Mouse (Mus musculus) MEL-GATA-1-ER (cell line): ENCODE data around the gene Rrp12.
"Not testable (repeated sequence)": the region's sequence is repeated elsewhere in the genome, so short reads cannot be mapped to it uniquely, and the experiment has no call there.

Experiments
- DNase-seq: peaks from one replicate; pipeline ENCODE4 v3.0.0-alpha.2; 2012; ENCODE audit warnings: low read depth; ENCODE audit errors: extremely low read depth

The Rrp12 gene

GRCm38 (mm10) chr19:41906311-41907078 is 10.5 kb upstream of the Rrp12 start:
- DNase-seq = peak; percentile 59

- DNase-seq = no peak
Measured at GRCm38 (mm10) chr19:41905246-41905645, 9.3 kb upstream of the Rrp12 start.

DNA sequence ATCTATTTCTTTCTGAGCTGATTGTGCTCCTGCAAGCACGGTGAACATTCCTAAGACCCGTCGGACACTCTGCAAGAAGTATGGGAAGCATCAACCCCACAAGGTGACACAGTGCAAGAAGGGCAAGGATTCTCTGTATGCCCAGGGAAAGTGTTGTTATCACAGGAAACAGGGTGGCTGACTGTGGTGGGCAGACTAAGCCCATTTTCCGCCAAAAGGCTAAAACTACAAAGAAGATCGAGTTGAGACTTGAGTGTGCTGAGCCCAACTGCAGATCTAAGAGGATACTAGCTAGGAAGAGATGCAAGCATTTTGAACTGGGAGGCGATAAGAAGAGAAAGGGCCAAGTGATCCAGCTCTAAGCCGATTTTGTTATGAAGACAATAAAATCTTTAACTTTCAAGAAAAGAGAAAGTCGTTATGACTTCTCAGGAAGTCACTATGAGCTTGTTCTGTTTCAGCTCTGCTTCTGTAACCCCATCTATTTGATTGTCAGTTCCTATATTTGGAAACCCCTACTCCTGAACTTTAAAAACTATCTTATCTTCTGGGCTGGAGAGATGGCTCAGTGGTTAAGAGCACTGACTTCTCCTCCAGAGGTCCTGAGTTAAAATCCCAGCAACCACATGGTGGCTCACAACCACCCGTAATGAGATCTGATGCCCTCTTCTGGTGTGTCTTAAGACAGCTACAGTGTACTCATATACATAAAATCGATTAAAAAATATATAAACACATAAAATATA is 7.0 kb upstream of the Rrp12 start:
- DNase-seq = peak; percentile 65

DNA sequence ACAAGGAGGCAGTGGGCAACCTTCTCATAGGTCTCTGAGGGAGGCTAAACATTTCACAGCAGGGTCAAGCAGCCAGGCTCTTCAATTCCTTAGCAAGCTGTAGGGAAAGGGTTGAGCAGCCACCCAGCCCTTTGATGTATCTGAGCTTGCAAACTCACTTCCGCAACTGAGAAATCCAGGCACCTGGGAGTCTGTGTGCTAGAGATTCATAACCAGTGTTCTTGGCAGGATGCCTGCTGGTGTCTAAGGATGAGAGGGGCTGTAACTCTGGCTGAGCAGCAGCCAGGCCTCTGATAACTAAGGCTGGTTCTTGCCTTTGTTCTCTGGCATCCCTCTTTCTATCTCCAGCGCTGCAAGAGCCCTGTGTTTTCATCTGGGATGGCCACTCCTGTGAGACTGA is 5.7 kb upstream of the Rrp12 start:
- peak; percentile 98 for DNase-seq

DNA sequence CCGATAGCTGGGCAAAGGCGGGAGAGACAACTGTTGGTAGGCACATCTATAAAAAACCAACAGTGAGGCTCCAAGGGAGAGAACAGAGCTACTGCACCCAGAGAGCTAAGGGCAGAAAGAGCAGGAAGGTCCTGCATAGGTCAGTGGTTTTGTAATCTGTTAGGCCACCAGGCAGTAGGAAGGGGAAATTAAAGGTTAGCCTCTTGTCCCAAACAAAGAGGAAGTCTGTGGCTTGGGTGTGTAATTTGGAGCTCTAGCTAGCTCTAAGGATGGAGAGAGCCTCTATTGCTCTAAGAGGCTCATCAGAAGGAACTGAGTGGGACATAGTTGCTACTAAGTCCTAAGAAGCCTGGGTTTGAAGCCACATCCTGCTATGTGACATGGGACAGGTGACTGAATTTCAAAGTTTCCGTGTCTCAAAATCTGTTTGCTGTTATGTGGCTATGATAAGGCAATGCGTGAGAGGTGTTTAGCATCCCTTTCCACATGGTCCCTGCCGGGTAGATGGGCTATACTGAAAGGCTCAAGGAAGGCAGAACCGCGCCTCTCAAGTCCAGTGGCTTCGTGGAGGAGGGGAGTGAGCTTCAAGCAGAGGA is 4.6 kb upstream of the Rrp12 start:
- DNase-seq = peak; percentile 68

GRCm38 (mm10) chr19:41898860-41899259 is 2.9 kb upstream of the Rrp12 start:
- peak; percentile 71 for DNase-seq

DNA sequence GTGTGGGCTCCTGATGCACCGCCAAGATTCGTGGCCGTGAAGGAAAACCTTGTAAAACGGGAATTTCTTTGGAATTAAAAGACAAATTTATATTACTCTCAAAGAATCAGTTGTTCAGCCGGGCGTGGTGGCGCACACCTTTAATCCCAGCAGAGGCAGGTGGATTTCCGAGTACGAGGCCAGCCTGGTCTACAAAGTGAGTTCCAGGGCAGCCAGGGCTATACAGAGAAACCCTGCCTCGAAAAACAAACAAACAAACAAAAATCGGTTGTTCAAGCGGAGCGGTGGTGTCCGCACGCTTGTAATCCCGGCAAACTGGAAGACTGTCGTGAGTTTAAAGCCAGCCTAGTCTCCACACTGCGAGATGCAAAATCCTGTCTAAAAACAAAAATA is 342 bp upstream of the Rrp12 start:
- DNase-seq = no peak

DNA sequence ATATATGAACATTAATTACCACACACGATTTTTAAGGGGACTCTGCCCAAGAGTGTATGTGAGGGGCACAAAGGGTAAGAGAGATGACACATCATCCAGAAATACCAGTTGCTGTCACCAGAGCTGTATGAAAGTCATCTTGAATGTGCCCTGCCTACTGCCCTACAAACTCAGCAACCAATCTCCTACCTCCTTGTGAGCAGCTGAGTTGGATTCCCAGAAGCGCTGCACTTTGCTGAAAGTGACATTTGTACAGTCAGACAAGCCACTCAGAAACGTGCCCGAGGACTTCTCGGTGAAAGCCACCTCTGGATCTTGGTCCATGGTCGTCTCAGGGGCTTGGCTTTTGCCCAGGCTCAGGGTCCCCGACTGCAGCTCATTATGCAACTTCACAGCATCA is 1.0 kb downstream of the Rrp12 start:
- DNase-seq = peak; percentile 61

- no peak for DNase-seq
Measured at GRCm38 (mm10) chr19:41888191-41888590, 7.8 kb downstream of the Rrp12 start.

DNA sequence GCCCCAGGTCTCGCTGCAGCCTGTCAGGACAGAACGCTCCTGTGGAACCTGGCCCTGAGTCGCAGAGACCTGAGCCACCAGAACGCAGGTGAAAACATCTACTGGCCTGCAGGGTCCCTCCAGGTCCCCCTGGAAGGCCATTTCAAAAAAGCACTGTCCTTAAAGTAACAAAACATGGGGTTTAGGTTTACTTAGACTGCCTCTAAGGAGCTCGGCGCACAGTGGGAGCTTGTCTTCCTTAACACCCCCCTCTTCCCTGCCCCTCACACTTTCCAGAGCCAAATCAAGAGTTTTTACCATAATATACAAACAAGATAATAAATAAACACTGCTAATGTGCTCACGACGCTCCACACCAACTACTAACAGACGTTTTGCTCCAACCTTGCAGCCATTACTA is 12.1 kb downstream of the Rrp12 start:
- no peak for DNase-seq

GRCm38 (mm10) chr19:41881842-41882241 is 14.1 kb downstream of the Rrp12 start:
- no peak for DNase-seq

GRCm38 (mm10) chr19:41874356-41874755 is 21.6 kb downstream of the Rrp12 start:
- no peak for DNase-seq

DNA sequence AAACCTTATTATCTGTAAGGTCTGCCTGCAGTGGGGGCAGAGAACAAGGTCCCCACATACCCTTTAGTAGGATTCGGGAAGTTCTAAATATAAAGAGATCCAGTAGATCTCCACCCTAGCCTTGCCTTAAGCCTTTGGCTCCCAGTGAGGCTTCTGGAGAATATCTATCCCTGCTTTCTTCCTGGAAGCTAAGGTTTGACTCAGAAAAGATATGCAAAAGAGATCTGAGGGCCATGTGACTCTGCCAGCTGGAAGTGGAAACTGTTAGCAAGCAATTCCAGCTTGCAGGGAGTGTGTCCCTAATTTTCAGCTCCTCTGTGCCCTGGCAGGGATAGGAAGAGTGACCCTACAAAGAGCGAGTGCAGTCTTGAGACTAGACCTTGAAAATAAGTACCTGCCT is 23.7 kb downstream of the Rrp12 start:
- DNase-seq = no peak

DNA sequence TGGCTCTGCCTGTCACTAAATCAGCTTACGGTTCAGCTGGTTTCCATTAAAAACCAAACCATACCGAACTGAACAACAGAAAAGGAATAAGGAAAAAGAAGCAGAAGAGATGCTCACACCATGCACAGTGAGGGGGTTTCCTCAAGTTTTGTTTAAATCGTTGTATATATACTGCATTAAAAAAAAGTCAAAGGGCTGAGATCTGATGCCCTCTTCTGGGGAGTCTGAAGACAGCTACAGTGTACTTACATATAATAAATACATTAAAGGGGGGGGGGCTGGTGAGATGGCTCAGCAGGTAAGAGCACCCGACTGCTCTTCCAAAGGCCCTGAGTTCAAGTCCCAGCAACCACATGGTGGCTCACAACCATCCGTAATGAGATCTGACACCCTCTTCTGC is 26.0 kb downstream of the Rrp12 start:
- not testable (repeated sequence) for DNase-seq

DNA sequence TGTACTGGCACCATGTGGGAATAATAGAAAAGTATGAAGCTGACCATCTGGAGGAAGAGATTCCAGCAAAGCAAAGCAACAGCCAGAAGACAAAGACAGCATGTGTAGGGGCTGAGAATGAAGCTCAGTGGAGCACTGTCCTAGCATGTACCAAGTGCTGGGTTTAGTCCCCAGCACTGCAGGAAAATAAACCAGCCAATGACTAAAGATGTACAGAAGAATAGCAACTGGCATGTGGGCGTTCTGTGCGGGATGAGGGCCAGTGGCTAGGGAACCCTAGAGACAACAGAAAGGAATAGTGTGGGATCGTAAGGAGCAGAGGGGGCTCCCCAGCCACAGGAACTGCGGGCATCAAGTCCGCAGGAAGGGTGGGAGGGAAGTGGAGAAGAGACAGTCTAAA is 26.7 kb downstream of the Rrp12 start:
- DNase-seq = no peak

DNA sequence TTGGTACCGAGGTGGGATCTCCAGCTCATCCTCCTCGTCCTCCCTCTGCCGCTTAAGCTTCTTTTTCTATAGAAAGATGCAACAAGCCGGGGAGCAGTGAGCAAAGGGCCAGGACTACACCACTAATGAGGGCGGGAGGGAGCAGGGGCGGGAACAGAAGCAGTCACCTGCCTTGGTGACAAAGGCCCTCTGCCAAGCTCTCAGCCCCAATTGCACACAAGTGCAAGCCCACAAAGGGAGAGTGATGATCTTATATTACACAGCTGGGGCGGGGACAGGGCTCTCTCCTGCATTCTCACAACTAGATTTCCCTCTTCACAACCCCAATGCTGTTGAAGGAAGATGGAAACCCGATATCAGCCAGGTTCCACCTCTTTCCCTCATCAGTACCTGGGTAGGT is 29.3 kb downstream of the Rrp12 start:
- DNase-seq = no peak

- no peak for DNase-seq
Measured at GRCm38 (mm10) chr19:41857816-41858310, 38.1 kb downstream of the Rrp12 start.

DNA sequence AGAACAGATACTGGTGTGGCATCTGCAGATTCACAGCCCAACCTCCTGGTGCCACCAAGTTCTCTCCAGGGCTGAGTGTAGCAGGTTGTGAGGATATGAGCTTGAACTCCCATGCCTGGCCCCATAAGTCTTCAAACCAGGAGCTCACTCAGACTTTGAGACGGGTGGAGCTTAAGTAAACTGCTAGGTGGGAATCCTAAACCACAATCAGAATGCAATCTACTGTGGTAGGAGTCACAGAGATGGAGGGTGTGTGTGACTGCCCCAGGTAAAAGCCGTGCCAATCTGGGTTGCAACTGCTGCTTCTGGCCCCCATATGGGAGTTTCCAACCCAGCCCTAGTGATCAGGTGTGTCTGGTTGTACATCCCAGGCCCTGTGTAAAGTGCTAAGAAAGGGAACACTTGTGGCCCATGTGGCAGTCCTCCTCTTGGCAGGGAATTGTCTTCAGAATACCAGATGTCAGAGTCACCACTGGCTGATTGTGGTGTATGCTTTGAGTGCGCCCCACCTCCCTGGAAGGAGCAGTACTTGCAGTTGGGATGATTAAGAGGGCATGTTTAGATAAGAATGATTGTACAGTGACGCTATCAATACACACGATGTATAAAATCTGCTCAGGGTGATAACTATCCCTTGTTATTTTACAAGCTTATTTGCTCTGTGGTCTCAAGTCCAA is 38.7 kb downstream of the Rrp12 start:
- DNase-seq = no peak

GRCm38 (mm10) chr19:41852423-41852822 is 43.5 kb downstream of the Rrp12 start:
- DNase-seq = no peak

DNA sequence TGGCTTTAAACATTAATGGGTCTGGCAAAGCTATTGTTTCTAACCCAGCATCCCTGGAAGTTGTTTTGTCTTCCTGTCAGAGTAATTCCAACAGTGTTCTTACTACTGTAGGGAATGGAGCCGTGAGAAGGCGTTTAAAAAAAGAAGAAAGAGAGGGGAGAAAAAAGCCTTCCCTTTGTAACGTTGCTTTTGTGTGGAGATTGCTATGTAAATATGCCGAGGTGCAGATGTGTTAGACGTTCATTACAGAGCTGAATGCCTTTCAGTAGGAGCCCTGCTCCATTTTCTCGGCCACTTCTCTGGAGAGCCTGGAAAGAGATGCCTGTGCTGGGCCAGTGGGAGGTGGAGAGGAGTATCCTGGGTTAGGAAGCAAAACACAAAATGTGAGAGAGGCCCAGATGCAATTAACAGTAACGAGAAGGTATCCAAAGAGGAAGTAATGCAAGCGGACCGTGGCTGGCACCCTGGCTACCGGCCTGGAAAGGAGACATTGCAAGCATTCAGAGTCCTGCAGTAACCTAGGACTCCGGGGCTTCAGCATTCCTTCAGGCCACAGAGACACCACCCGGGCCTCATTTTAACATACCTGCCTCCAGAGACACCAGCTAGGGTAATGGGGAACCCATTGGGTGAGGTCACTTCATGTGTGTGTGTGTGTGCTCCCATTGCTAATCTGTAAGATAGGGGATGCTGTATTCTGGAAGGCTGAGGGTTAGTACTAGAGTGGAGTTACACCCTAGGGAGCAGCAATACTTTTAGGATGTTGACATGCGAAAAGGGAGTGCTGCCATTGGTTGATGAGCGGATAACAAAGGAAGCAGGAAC is 45.0 kb downstream of the Rrp12 start:
- DNase-seq = peak; percentile 87
